Mouse (Mus musculus) 3134 (cell line): ENCODE results near the gene Pgrmc2.

Experiments used
- DNase-seq: peaks from one replicate; pipeline ENCODE4 v3.0.0-alpha.2; 2011; ENCODE audit warnings: low spot score; ENCODE audit not compliant: insufficient read length; ENCODE audit errors: extremely low read depth

Pgrmc2 gene

DNA sequence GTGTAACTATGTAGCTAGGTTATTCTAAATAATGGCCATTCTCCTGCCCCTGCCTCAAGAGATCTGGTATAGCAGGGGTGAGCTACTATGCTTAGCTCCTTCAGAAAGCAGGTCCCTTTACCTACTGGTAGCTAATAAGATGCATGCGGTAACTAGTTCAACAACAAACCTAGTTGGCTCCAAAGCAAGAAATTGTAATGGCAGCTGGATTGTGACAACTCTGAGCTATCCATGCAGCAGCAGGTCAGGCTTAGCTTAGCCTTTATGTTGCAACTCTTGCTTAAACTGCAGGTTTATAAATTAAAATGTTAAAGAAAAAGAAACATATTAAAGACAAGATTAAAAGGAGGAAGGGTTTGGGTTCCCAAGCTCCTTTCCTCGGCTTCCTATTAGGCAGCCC is 4.2 kb downstream of the Pgrmc2 start:
- DNase-seq = no peak

- DNase-seq = no peak
Measured at GRCm38 (mm10) chr3:41075376-41075775, 7.5 kb downstream of the Pgrmc2 start.

DNA sequence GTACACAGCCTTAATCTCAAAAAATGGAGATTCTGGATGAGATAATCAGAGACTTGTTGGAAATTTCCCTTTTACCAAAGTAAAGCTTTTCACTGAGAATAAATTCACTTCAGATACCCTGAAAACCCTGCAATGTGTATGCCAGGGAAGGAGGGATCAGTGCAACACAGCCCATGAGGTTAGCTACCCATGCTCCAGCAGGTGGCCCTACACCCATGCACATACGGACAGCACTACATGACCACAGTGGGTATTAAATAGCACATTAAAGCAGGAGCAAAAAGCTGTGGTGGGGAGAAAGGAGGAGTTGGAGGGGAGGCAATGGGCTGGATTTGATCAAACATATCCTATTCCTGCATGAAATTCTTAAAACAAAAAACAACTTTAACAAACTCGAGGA is 12.3 kb downstream of the Pgrmc2 start:
- DNase-seq = no peak

GRCm38 (mm10) chr3:41065320-41065719 is 17.5 kb downstream of the Pgrmc2 start:
- no peak for DNase-seq

DNA sequence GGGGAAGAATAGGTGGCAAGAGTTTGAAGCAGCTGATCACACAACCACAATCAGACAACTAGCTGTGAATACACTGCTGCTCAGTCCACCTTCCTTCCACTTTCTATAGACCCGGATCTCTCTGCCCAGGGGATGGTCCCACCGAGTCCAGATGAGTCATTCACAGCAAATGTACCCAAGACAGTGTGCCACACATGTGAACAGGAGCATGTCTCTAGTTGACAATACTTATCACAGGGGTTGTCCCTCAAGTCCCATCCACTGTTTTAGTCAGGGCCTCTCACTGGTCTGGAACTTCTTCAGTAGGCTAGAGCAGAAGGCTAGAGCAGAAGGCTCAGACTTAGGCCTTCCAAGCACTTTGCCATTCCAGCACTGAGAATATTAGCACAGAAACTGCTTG is 20.1 kb downstream of the Pgrmc2 start:
- no peak for DNase-seq

DNA sequence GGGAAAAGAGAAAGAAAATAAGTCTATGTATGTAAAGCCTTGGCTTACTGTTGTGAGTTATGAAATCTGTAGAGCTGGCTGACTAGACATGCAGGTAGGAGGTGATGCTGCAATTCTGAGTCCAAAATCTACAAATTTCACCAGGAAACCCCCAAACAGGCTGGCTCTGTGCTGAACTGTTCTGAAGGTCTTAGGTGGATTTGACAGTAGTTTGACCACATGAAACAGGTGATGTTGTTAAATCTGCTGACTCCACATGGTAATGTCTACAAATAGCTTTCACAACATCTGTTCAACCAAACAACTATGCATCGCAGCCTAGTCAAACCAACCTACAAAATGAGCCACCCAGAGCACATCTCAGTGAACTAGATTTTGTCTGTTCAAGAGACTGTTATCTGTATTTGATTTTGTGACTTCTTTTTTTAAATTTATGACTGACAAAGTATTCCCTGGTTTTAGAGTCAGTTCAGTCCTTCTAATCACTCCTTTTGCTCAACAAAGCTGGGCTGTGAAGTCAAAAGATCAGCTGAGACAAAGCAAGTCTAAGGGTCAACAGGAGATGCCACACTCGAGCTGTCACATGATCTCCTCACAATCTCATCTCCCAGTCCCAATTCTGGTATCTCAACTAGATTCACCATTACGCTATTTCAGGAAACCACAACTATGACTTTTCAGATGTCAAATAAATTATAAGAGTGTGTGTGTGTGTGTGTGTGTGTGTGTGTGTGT is 20.8 kb downstream of the Pgrmc2 start:
- no peak for DNase-seq

DNA sequence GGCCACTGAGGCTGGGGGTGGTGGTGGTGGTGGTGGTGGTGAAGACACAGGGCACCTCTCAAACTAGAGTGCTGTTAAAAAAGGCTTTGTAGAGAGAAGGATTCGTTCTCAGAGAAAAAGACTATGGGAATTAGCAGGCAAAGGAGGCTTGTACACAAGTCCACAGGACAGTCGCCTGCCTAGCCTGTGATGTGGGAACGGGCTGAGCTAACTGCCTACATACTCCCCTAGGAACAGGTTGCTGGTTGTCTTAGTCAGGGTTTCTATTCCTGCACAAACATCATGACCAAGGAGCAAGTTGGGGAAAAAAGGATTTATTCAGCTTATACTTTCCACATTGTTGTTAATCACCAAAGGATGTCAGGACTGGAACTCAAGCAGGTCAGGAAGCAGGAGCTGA is 23.6 kb downstream of the Pgrmc2 start:
- no peak for DNase-seq

DNA sequence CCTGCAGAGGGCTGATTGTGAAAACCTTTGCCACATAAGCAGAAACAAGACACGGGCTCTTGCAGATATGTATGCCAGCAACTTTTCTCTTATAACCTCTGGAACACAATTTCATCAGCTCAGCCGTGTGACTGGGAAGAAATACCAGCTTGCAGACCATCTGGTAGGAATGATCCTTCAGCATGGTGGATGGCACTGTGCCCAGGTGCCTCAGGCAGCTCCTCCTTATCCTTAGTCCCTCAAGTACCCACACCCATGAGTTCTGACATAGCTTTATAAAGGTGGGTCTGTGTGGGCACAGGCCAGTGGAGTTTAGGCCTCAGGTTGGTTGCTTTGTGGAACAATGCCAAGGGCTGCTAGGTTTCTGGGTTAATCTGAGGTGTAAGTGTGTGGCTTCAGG is 24.5 kb downstream of the Pgrmc2 start:
- DNase-seq = no peak

DNA sequence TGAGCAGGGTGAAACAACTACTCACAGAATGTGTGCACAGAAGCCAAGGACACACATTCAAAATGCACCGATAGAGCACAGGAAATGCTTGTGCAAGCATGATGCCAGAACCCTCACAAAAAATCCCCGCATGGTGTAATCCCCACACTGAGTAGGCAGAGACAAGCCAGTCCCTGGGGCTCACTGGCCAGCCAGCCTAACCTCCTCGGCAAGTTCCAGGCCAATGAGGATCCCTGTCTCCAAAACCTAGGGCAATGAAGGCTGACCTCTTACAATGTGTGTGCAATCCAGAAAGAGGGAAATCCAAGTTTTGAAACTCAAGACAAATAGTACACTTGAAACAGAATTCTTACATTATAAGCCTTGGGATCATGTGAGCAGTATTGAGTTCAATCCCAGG is 29.5 kb downstream of the Pgrmc2 start:
- no peak for DNase-seq

- no peak for DNase-seq
Measured at GRCm38 (mm10) chr3:41047838-41048237, 35.0 kb downstream of the Pgrmc2 start.

- DNase-seq = no peak
Measured at GRCm38 (mm10) chr3:41043756-41044354, 39.0 kb downstream of the Pgrmc2 start.

- peak; percentile 35 for DNase-seq
Measured at GRCm38 (mm10) chr3:41042195-41042938, 40.5 kb downstream of the Pgrmc2 start.

GRCm38 (mm10) chr3:41041241-41041640 is 41.6 kb downstream of the Pgrmc2 start:
- no peak for DNase-seq

GRCm38 (mm10) chr3:41038297-41038916 is 44.4 kb downstream of the Pgrmc2 start:
- DNase-seq = no peak

DNA sequence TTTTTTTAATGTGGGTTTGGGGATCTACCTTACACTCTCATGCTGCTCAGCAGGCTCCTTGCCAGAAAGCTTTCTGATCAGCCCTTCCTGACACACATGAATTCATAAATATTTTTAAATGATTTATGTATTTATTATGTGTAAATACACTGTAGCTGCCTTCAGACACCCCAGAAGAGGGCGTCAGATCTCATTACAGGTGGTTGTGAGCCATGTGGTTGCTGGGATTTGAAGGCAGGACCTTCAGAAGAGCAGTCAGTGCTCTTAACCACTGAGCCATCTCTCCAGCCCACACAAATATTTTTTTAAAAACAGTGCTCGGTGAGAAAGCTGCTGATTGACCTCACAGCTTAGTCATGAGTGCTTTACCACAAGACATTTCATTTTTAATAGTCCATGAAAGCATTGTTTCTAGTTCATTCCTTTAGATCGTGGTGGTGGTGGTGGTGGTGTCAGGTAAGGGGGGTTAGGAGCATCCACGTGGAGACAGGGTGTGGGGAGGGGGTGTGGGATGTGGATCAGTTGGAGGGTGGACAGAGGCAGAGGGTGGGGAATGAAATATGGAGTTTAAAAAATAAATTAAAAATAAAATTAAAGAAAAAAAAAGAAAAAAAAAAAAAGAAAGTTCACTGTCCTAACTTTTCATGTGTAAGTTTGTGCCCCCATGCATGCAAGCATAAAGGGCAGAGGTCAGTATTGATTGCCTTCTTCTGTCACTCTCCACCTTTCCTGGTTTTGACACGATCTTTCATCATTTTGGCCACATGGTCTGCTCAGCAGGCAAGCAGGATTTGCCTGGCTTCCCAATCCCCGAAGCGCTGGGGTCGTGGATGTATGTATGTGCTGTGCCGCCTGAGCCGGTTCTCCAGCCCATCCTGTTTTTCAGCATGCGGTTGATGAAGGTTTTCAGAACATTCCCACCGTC is 51.3 kb downstream of the Pgrmc2 start:
- DNase-seq = peak; percentile 36

GRCm38 (mm10) chr3:41030705-41031104 is 52.1 kb downstream of the Pgrmc2 start:
- no peak for DNase-seq

DNA sequence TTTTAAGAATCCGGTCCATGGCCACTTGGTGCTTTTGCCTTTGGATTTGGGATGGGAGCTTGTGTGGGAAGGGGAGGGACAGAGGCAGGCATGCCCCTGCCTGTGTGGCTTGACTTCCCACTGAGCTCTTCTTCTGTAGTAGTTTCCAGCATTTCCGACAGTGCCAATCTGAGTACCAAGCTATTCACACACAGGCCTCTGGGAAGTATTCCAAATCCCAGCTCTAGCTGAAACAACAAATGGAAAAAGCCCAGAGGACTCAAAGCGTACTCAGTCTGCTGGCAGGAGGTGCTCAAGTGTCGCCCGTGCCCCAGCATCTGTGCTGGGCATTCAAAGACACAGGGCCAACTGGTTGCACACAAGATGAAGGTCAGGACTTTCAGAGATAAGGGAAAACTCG is 60.9 kb downstream of the Pgrmc2 start:
- DNase-seq = no peak

- no peak for DNase-seq
Measured at GRCm38 (mm10) chr3:41020687-41021086, 62.2 kb downstream of the Pgrmc2 start.

DNA sequence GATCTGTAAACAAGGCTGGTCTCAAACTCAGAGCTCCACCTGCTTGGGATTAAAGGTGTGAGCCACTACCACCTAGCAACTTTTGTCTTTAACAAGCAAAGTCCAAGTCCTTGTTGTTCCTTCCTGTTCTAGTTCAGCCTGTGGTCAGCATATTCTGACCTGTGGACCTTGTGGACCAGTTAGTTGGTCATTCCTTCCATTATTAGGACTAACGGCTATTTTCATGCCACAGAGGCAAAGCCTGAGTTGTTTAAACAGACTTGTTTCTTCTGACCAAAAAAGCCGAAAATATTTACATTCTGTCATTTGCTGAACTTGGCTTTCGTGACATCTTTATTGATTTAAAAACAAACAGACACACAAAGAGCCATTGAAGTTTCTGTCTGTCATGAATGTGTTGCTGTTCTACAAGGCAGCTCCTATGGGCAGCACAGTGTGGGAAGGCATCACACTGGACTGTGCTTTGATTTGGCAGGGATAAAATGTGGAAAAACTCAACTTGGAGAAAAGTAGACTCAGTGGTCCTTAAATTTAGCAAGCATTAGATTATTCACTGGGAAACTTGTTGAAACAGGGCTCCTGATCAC is 64.7 kb downstream of the Pgrmc2 start:
- no peak for DNase-seq
